Mouse (Mus musculus): Measurements from ENCODE around the gene Mcrs1. TPM values are rescaled to one million over a fixed set of nuclear protein-coding genes. Genes with fewer than 3 reads are reported as not detected.
A peak's percentile ranks its signal among the peaks of the same experiment; 100 is the strongest.

Mcrs1 gene
- total and polyA plus RNA-seq, 3 experiments, result 124 to 131 TPM; not detected in 1

DNA sequence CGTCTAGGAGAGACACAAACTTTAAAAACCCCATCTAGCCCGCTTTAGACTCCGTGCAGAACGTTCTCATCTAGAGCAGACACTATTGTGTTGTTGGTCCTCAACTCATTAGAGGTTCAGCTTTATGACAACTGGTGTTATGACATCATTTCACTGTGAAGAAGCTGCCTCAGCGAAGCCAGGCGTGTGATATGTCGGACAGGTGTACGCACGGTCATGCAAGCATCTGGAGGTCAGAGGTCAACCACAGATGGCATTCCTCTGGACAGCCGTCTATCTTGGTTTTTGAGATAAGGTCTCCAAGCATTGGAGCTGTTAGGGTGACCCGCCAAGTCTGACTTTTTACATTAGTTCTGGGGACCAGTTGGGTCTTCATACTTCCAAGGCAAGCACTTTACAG lies 38.8 kb upstream of the Mcrs1 start:
- peaks cover 4 to 5% of the 10 kb centered on the region in 2 experiments for H3K27me3 ChIP-seq (ENCODE audit: control insufficient read depth in 1 of 2, insufficient read depth in 2 of 2, low read length in 2 of 2)
- H3K36me3 ChIP-seq (ENCODE audit: control insufficient read depth in 1 of 2, insufficient read depth in 2 of 2, low read length in 2 of 2), result peaks cover 0 to 5% of the 10 kb centered on the region in 2 experiments; a peak in 1 of 4 replicates
- DNase-seq (ENCODE audit: low read depth, low spot score), result no peak
- peaks cover 1% of the 10 kb centered on the region; the same call in 1 of the 2 replicates for H3K79me2 ChIP-seq (ENCODE audit: control insufficient read depth, insufficient read depth, low read length, poor library complexity)
- no peak overlapping the region for H3K4me3 ChIP-seq (ENCODE audit: control insufficient read depth in 1 of 2, insufficient read depth in 1 of 2, low read depth in 2 of 2, low read length in 2 of 2)
- TF ChIP-seq GATA1 (IDR thresholded peaks at IDR 0.05; ENCODE audit: low read depth, low read length) (no peak), POLR2AphosphoS5 (IDR thresholded peaks at IDR 0.05; ENCODE audit: borderline replicate concordance, low read depth, low read length) (no peak), ELF1 (IDR thresholded peaks at IDR 0.05; ENCODE audit: low read depth, low read length) (no peak)
- peaks cover 2 to 5% of the 10 kb centered on the region in 2 experiments; a peak in 1 of 4 replicates for H3K4me1 ChIP-seq (ENCODE audit: control insufficient read depth in 1 of 2, insufficient read depth in 2 of 2, low read length in 2 of 2)
- no peak overlapping the region for H3K27ac ChIP-seq (ENCODE audit: control insufficient read depth, low read depth, low read length)
- H3K9me3 ChIP-seq (replicated peaks; ENCODE audit: insufficient read depth, low read length), result no peaks in the 10 kb centered on the region
- no peak overlapping the region for H3K9ac ChIP-seq (ENCODE audit: control insufficient read depth, low read depth, low read length, poor library complexity, severe bottlenecking)

DNA sequence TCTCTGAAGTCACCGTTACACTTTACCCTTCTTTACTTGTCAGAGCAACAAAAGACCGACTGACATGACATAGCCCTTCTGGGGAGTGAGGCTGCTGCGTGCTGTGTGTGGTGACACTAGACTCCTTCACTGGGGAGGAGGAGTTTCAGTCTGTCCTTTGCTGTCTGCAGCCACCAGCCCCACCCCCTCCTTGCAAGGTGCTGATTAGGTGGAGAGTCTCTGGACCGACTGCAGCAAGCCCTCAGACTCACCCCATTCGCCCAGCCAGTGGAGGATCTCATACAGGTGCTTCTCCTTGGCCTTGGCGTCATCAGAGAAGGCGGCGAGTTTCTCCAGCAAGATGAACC lies 33.4 kb upstream of the Mcrs1 start:
- Histone ChIP-seq H3K9ac (ENCODE audit: control insufficient read depth, low read depth, low read length, poor library complexity, severe bottlenecking) (no peak overlapping the region), H3K27ac (ENCODE audit: control insufficient read depth, low read depth, low read length) (no peak overlapping the region), H3K4me3 (ENCODE audit: control insufficient read depth in 1 of 2, insufficient read depth in 1 of 2, low read depth in 2 of 2, low read length in 2 of 2) (no peak overlapping the region), H3K36me3 (ENCODE audit: control insufficient read depth in 1 of 2, insufficient read depth in 2 of 2, low read length in 2 of 2) (peaks cover 0 to 5% of the 10 kb centered on the region in 2 experiments; a peak in 1 of 4 replicates), H3K4me1 (ENCODE audit: control insufficient read depth in 1 of 2, insufficient read depth in 2 of 2, low read length in 2 of 2) (peaks cover 2 to 14% of the 10 kb centered on the region in 2 experiments; a peak in 3 of 4 replicates), H3K27me3 (ENCODE audit: control insufficient read depth in 1 of 2, insufficient read depth in 2 of 2, low read length in 2 of 2) (peaks cover 2 to 3% of the 10 kb centered on the region in 2 experiments; a peak in 2 of 4 replicates), H3K9me3 (replicated peaks; ENCODE audit: insufficient read depth, low read length) (no peaks in the 10 kb centered on the region), H3K79me2 (ENCODE audit: control insufficient read depth, insufficient read depth, low read length, poor library complexity) (no peaks in the 10 kb centered on the region)
- TF ChIP-seq ZC3H11A (IDR thresholded peaks at IDR 0.05; ENCODE audit: low read depth, low read length), result no peak
- TF ChIP-seq TAL1 (IDR thresholded peaks at IDR 0.05; ENCODE audit: low read length), result no peak
- no peak for TF ChIP-seq GATA1 (IDR thresholded peaks at IDR 0.05; ENCODE audit: low read depth, low read length)
- TF ChIP-seq MAZ (IDR thresholded peaks at IDR 0.05; ENCODE audit: low read depth, low read length), result no peak
- TF ChIP-seq MEF2A (IDR thresholded peaks at IDR 0.05; ENCODE audit: extremely low read depth, insufficient replicate concordance, low read depth, low read length, poor library complexity, severe bottlenecking), result no peak
- TF ChIP-seq CHD2 (IDR thresholded peaks at IDR 0.05; ENCODE audit: low read length), result no peak
- TF ChIP-seq JUND (IDR thresholded peaks at IDR 0.05; ENCODE audit: low read depth, low read length), result no peak
- no peak for TF ChIP-seq NELFE (IDR thresholded peaks at IDR 0.05; ENCODE audit: low read depth, low read length)
- no peak for TF ChIP-seq RAD21 (IDR thresholded peaks at IDR 0.05; ENCODE audit: low read depth, low read length)
- DNase-seq (ENCODE audit: low read depth, low spot score), result peak; percentile 31

DNA sequence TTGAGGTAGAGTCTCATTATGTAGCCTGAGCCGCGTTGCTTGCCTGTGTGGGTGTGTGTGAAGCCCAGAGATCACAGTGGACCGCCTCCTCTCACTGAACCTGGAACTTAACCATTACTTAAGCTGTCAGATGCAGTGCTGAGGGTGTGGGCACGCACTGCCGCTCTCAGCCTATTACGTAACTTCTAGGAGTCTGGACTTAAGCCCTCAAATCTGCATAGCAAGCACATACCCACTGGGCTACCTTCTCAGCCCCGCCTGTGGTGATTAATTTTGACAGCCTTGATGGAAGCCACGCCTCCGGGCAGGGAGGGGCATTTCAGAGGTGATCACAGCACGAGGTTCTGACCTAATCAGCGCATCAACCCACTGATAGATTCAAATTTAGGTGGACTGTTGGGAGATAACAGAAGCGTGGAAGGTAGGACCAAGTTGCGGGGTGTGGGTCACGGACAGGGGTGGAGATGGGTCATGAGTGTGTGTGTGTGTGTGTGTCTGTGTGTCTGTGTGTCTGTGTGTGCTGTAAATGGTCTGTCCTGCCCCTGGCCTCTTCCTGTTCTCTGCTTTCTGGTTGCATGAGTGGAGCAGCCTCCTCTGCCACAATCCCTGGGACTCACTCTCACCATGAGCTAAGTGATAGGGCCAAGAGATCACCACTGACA lies 32.9 kb upstream of the Mcrs1 start:
- Histone ChIP-seq H3K79me2 (ENCODE audit: control insufficient read depth, insufficient read depth, low read length, poor library complexity) (no peaks in the 10 kb centered on the region), H3K27ac (ENCODE audit: control insufficient read depth, low read depth, low read length) (no peak overlapping the region), H3K4me3 (ENCODE audit: control insufficient read depth in 1 of 2, insufficient read depth in 1 of 2, low read depth in 2 of 2, low read length in 2 of 2) (peak overlapping the region in 1 of 2 experiments; percentile 15; a peak in 1 of 4 replicates), H3K9ac (ENCODE audit: control insufficient read depth, low read depth, low read length, poor library complexity, severe bottlenecking) (no peak overlapping the region), H3K27me3 (ENCODE audit: control insufficient read depth in 1 of 2, insufficient read depth in 2 of 2, low read length in 2 of 2) (peaks cover 2 to 3% of the 10 kb centered on the region in 2 experiments; a peak in 2 of 4 replicates), H3K36me3 (ENCODE audit: control insufficient read depth in 1 of 2, insufficient read depth in 2 of 2, low read length in 2 of 2) (peaks cover 0 to 5% of the 10 kb centered on the region in 2 experiments; a peak in 1 of 4 replicates), H3K9me3 (replicated peaks; ENCODE audit: insufficient read depth, low read length) (no peaks in the 10 kb centered on the region), H3K4me1 (ENCODE audit: control insufficient read depth in 1 of 2, insufficient read depth in 2 of 2, low read length in 2 of 2) (peaks cover 2 to 14% of the 10 kb centered on the region in 2 experiments; a peak in 3 of 4 replicates)
- TF ChIP-seq TBP (IDR thresholded peaks at IDR 0.05; ENCODE audit: low read depth, low read length) (peak; percentile 52; the same call in 1 of the 2 replicates), UBTF (IDR thresholded peaks at IDR 0.05; ENCODE audit: borderline replicate concordance, insufficient read depth, low read depth, low read length) (no peak), EP300 (IDR thresholded peaks at IDR 0.05; ENCODE audit: low read depth in 1 of 2, low read length in 2 of 2) (peak in 1 of 2 experiments; percentile 21; a peak in 1 of 4 replicates), SIN3A (IDR thresholded peaks at IDR 0.05; ENCODE audit: low read length) (peak; percentile 45; the same call in 1 of the 2 replicates), MEF2A (IDR thresholded peaks at IDR 0.05; ENCODE audit: extremely low read depth, insufficient replicate concordance, low read depth, low read length, poor library complexity, severe bottlenecking) (no peak), USF2 (IDR thresholded peaks at IDR 0.05; ENCODE audit: borderline replicate concordance in 1 of 2, insufficient read depth in 1 of 2, low read depth in 1 of 2, low read length in 2 of 2) (no peak), MYB (IDR thresholded peaks at IDR 0.05; ENCODE audit: low read depth, low read length) (no peak), ZMIZ1 (IDR thresholded peaks at IDR 0.05; ENCODE audit: low read depth, low read length) (no peak), MXI1 (IDR thresholded peaks at IDR 0.05; ENCODE audit: low read depth, low read length) (peak; percentile 41; the same call in 1 of the 2 replicates), ELF1 (IDR thresholded peaks at IDR 0.05; ENCODE audit: low read depth, low read length) (no peak), MAZ (IDR thresholded peaks at IDR 0.05; ENCODE audit: low read depth, low read length) (peak; percentile 79), ZNF384 (IDR thresholded peaks at IDR 0.05; ENCODE audit: low read depth, low read length) (peak; percentile 44; the same call in 1 of the 2 replicates)
- DNase-seq (ENCODE audit: low read depth, low spot score), result peak; percentile 76

All from MEL (cell line).